Mouse (Mus musculus) mammary gland, adult 2 months (tissue): ENCODE measurements around the gene Cbarp. TPM values are rescaled to one million over a fixed set of nuclear protein-coding genes. Genes with fewer than 3 reads are reported as not detected.

Experiments
- polyA plus RNA-seq: library from polyadenylated mRNA; depleted of rRNA; stranded (reverse); fragments of >200 nt; gene quantifications from 2 replicates; pipeline ENCODE4 v1.2.3, GENCODE M21; 2012; ENCODE audit warnings: low replicate concordance; rRNA removed

Gene Cbarp
- 27.7 and 53.0 TPM in 2 replicates for polyA plus RNA-seq

GRCm38 (mm10) chr10:80140666-80141035 lies at the start of gene Cbarp:
TSS of gene Cbarp (minus strand) at chr10:80140835.

GRCm38 (mm10) chr10:80179068-80180051 lies 38.7 kb upstream of the Cbarp start, which contains the start of gene Efna2:
TSS of gene Efna2 (plus strand) at chr10:80179482.

GRCm38 (mm10) chr10:80172527-80173292 lies 32.1 kb upstream of the Cbarp start, which contains the start of gene 1600002K03Rik:
TSS of gene 1600002K03Rik (plus strand) at chr10:80172944.

GRCm38 (mm10) chr10:80165392-80166128 lies 24.9 kb upstream of the Cbarp start, which contains the start of gene Cirbp:
TSS of gene Cirbp (plus strand) at chr10:80165985.

GRCm38 (mm10) chr10:80147719-80148601 lies 7.3 kb upstream of the Cbarp start, which contains the start of gene Midn:
TSS of gene Midn (plus strand) at chr10:80148272.

GRCm38 (mm10) chr10:80138553-80139438 lies 1.8 kb downstream of the Cbarp start, which contains the start of gene Atp5d:
TSS of gene Atp5d (plus strand) at chr10:80138632.

GRCm38 (mm10) chr10:80115290-80115943 lies 25.2 kb downstream of the Cbarp start, which contains the start of gene Stk11:
TSS of gene Stk11 (plus strand) at chr10:80115803.

GRCm38 (mm10) chr10:80105460-80105859 lies 35.2 kb downstream of the Cbarp start, which contains the start of gene Sbno2:
TSS of gene Sbno2 (minus strand) at chr10:80105571.

Other genes starting within 250 kb of the Cbarp start
- gene Cfd, start 250.0 kb downstream of the Cbarp start, polyA plus RNA-seq: 26,645 and 44,997 TPM in 2 replicates
- gene Med16, start 231.9 kb downstream of the Cbarp start, polyA plus RNA-seq: 66.2 and 92.4 TPM in 2 replicates
- not detected in 2 replicates for gene Gm26602, start 230.0 kb downstream of the Cbarp start, polyA plus RNA-seq
- 9.0 and 14.4 TPM in 2 replicates for gene Kiss1r, start 223.9 kb downstream of the Cbarp start, polyA plus RNA-seq
- 194 and 208 TPM in 2 replicates for gene R3hdm4, start 219.6 kb downstream of the Cbarp start, polyA plus RNA-seq
- 5.2 and 16.6 TPM in 2 replicates for gene Arid3a, start 213.8 kb downstream of the Cbarp start, polyA plus RNA-seq
- 47.1 and 52.1 TPM in 2 replicates for gene Wdr18, start 180.7 kb downstream of the Cbarp start, polyA plus RNA-seq
- gene Grin3b, start 170.1 kb downstream of the Cbarp start, polyA plus RNA-seq: 0.10 and 0.30 TPM in 2 replicates
- 304 and 505 TPM in 2 replicates for gene Tmem259, start 156.5 kb downstream of the Cbarp start, polyA plus RNA-seq
- gene Cnn2, start 152.3 kb downstream of the Cbarp start, polyA plus RNA-seq: 138 and 301 TPM in 2 replicates
- gene Abca7, start 144.3 kb downstream of the Cbarp start, polyA plus RNA-seq: 23.5 and 40.2 TPM in 2 replicates
- 152 and 343 TPM in 2 replicates for gene Arhgap45, start 124.2 kb downstream of the Cbarp start, polyA plus RNA-seq
- 129 and 172 TPM in 2 replicates for gene Polr2e, start 101.0 kb downstream of the Cbarp start, polyA plus RNA-seq
- gene Gpx4, start 93.7 kb downstream of the Cbarp start, polyA plus RNA-seq: 1,265 and 1,308 TPM in 2 replicates
- 106 and 161 TPM in 2 replicates for gene Sbno2, start 35.3 kb downstream of the Cbarp start, polyA plus RNA-seq
- gene Stk11, start 25.0 kb downstream of the Cbarp start, polyA plus RNA-seq: 164 and 186 TPM in 2 replicates
- 1,044 and 2,712 TPM in 2 replicates for gene Atp5d, start 2.2 kb downstream of the Cbarp start, polyA plus RNA-seq
- gene Midn, start 7.4 kb upstream of the Cbarp start, polyA plus RNA-seq: 83.5 and 239 TPM in 2 replicates
- 93.4 and 153 TPM in 2 replicates for gene Cirbp, start 25.1 kb upstream of the Cbarp start, polyA plus RNA-seq
- 11.7 and 15.0 TPM in 2 replicates for gene 1600002K03Rik, start 32.1 kb upstream of the Cbarp start, polyA plus RNA-seq
- gene Efna2, start 38.6 kb upstream of the Cbarp start, polyA plus RNA-seq: 5.0 and 12.1 TPM in 2 replicates
- gene Mum1, start 85.6 kb upstream of the Cbarp start, polyA plus RNA-seq: 45.9 and 46.8 TPM in 2 replicates
- gene Ndufs7, start 108.3 kb upstream of the Cbarp start, polyA plus RNA-seq: 857 and 948 TPM in 2 replicates
- gene Gamt, start 120.2 kb upstream of the Cbarp start, polyA plus RNA-seq: 41.6 and 54.2 TPM in 2 replicates
- 40.3 and 92.4 TPM in 2 replicates for gene Dazap1, start 120.7 kb upstream of the Cbarp start, polyA plus RNA-seq
- 1,242 and 1,668 TPM in 2 replicates for gene Rps15, start 151.6 kb upstream of the Cbarp start, polyA plus RNA-seq
- gene Apc2, start 155.1 kb upstream of the Cbarp start, polyA plus RNA-seq: 1.4 and 1.9 TPM in 2 replicates
- gene 2310011J03Rik, start 179.7 kb upstream of the Cbarp start, polyA plus RNA-seq: 57.6 and 67.1 TPM in 2 replicates
- 18.9 and 31.0 TPM in 2 replicates for gene Pcsk4, start 188.7 kb upstream of the Cbarp start, polyA plus RNA-seq
- 17.8 and 36.0 TPM in 2 replicates for gene Reep6, start 189.1 kb upstream of the Cbarp start, polyA plus RNA-seq
- gene Adamtsl5, start 207.6 kb upstream of the Cbarp start, polyA plus RNA-seq: 47.3 and 58.2 TPM in 2 replicates
- 2.2 and 3.0 TPM in 2 replicates for gene Plk5, start 215.6 kb upstream of the Cbarp start, polyA plus RNA-seq
- gene Mex3d, start 246.8 kb upstream of the Cbarp start, polyA plus RNA-seq: 13.8 and 47.5 TPM in 2 replicates